Comparison of ENCODE assay signal across 30 mouse cellular contexts in genomic region chr17:88583411-88583810, GRCm38 (mm10). TPM values are rescaled to one million over a fixed set of nuclear protein-coding genes. Genes with fewer than 3 reads are reported as not detected.
A peak's percentile ranks its signal among the peaks of the same experiment; 100 is the strongest.
DNase-seq lines count a peak whose midpoint lies in the region; ATAC-seq and TF ChIP-seq lines count a peak whose summit lies in the region.
"Had no signal": no experiment of that assay in that cellular context is flagged by ENCODE, and none has a peak within 500 bp of the region (broad histone marks: within the 10 kb centered on the region; RNA-seq: fewer than 3 reads in every experiment).

No protein-coding gene starts in this region.

- no peak overlapping the region for H3K27ac ChIP-seq in intestine, embryonic 14.5 days (ENCODE audit: low read depth)
- H3K27ac ChIP-seq in intestine, postnatal 0 days (ENCODE audit: low read depth, low read length): no peak overlapping the region
- H3K27ac ChIP-seq in midbrain, embryonic 11.5 days (ENCODE audit: low read depth, low read length): no peak overlapping the region
- no peak overlapping the region for H3K27ac ChIP-seq in midbrain, embryonic 15.5 days
- no peak overlapping the region for H3K27ac ChIP-seq in hindbrain, embryonic 11.5 days (ENCODE audit: low read depth, low read length)
- H3K27ac ChIP-seq: heart, adult 2 months; hindbrain, embryonic 14.5 days; kidney, postnatal 0 days; limb, embryonic 13.5 days; liver, embryonic 12.5 days had no signal

- peaks cover 11% of the 10 kb centered on the region for H3K4me1 ChIP-seq in intestine, embryonic 14.5 days (replicated peaks; ENCODE audit: control insufficient read depth, insufficient read depth, low read length)
- no peaks in the 10 kb centered on the region for H3K4me1 ChIP-seq in intestine, postnatal 0 days (replicated peaks; ENCODE audit: control insufficient read depth, insufficient read depth, low read length)
- no peaks in the 10 kb centered on the region for H3K4me1 ChIP-seq in midbrain, embryonic 11.5 days (ENCODE audit: control insufficient read depth, insufficient read depth, low read length)
- 0 out of 2 replicates have a peak, but pooled peaks cover 3% of the 10 kb centered on the region for H3K4me1 ChIP-seq in midbrain, embryonic 15.5 days
- H3K4me1 ChIP-seq in hindbrain, embryonic 11.5 days (replicated peaks; ENCODE audit: control insufficient read depth, insufficient read depth, low read length): no peaks in the 10 kb centered on the region
- H3K4me1 ChIP-seq: heart, embryonic 12.5 days; limb, embryonic 13.5 days; liver, embryonic 12.5 days had no signal

- WGBS in intestine, embryonic 14.5 days: 64% methylated on average over 8 of the region's 8 CpGs
- WGBS in intestine, postnatal 0 days: 48% methylated on average over 8 of the region's 8 CpGs
- 87% methylated on average over 8 of the region's 8 CpGs for whole genome bisulfite sequencing in midbrain, embryonic 11.5 days
- WGBS in midbrain, embryonic 15.5 days: 87% methylated on average over 8 of the region's 8 CpGs
- 89% methylated on average over 8 of the region's 8 CpGs for WGBS in hindbrain, embryonic 11.5 days

- DNase-seq in intestine, embryonic 14.5 days (ENCODE audit: low spot score): no peak
- DNase-seq in midbrain, embryonic 11.5 days (ENCODE audit: low spot score, missing footprints): peak; percentile 44
- peak; percentile 31 for DNase-seq in lung, postnatal 36 days
- DNase-seq in kidney, postnatal 10 days: no peak
- DNase-seq in layer of hippocampus, adult 11-12 months (ENCODE audit: low spot score): no peak
- DNase-seq in hindbrain, embryonic 11.5 days (ENCODE audit: low spot score): no peak
- DNase-seq: adrenal gland, adult 2 months; adrenal gland, postnatal 36 days; cerebellum, adult 2 months; cerebellum, postnatal 14 days; forebrain, postnatal 0 days; heart, adult 2 months; heart, postnatal 4 days; kidney, adult 8-10 months; right cerebral cortex, postnatal 25 days; spleen, adult 18-20 months; thymus, adult 18-20 months; thymus, postnatal 36 days had no signal

- no peak for TF ChIP-seq CTCF in intestine, postnatal 0 days (IDR thresholded peaks at IDR 0.05; ENCODE audit: low read depth)

- H3K27me3 ChIP-seq in intestine, embryonic 14.5 days (replicated peaks; ENCODE audit: control insufficient read depth, insufficient read depth, low read length): no peaks in the 10 kb centered on the region
- no peaks in the 10 kb centered on the region for H3K27me3 ChIP-seq in intestine, postnatal 0 days (replicated peaks; ENCODE audit: control insufficient read depth, insufficient read depth, low read length)
- no peaks in the 10 kb centered on the region for H3K27me3 ChIP-seq in midbrain, embryonic 11.5 days (ENCODE audit: control insufficient read depth, insufficient read depth, low read length)
- no peaks in the 10 kb centered on the region for H3K27me3 ChIP-seq in midbrain, embryonic 15.5 days (replicated peaks)
- no peaks in the 10 kb centered on the region for H3K27me3 ChIP-seq in hindbrain, embryonic 11.5 days (ENCODE audit: control insufficient read depth, insufficient read depth, low read length)
- H3K27me3 ChIP-seq: CH12.LX; heart, embryonic 12.5 days; limb, embryonic 13.5 days; liver, embryonic 12.5 days; megakaryocyte, embryonic 14.5 days had no signal

- no peaks in the 10 kb centered on the region for H3K9me3 ChIP-seq in intestine, embryonic 14.5 days (ENCODE audit: control insufficient read depth, low read length)
- no peaks in the 10 kb centered on the region for H3K9me3 ChIP-seq in intestine, postnatal 0 days (ENCODE audit: control insufficient read depth)
- no peaks in the 10 kb centered on the region for H3K9me3 ChIP-seq in midbrain, embryonic 11.5 days (ENCODE audit: control insufficient read depth, low read length)
- H3K9me3 ChIP-seq in midbrain, embryonic 15.5 days: no peaks in the 10 kb centered on the region
- H3K9me3 ChIP-seq in hindbrain, embryonic 11.5 days (ENCODE audit: control insufficient read depth, low read length): no peaks in the 10 kb centered on the region
- H3K9me3 ChIP-seq: heart, embryonic 12.5 days; limb, embryonic 13.5 days; liver, embryonic 12.5 days; megakaryocyte, embryonic 14.5 days had no signal

- no peak overlapping the region for H3K4me3 ChIP-seq in intestine, embryonic 14.5 days (ENCODE audit: low read depth, low read length)
- H3K4me3 ChIP-seq in intestine, postnatal 0 days (ENCODE audit: low read depth, low read length): no peak overlapping the region
- no peak overlapping the region for H3K4me3 ChIP-seq in midbrain, embryonic 11.5 days (ENCODE audit: low read depth, low read length)
- no peak overlapping the region for H3K4me3 ChIP-seq in midbrain, embryonic 15.5 days
- no peak overlapping the region for H3K4me3 ChIP-seq in hindbrain, embryonic 11.5 days (ENCODE audit: low read depth, low read length)
- H3K4me3 ChIP-seq: erythroblast, embryonic 14.5 days; heart, adult 2 months; heart, embryonic 12.5 days; limb, embryonic 13.5 days; liver, embryonic 12.5 days; megakaryocyte, embryonic 14.5 days had no signal

- peak; percentile 56 for ATAC-seq in intestine, embryonic 14.5 days (replicated peaks; ENCODE audit: low FRiP score, low TSS enrichment, low read depth)
- ATAC-seq in intestine, postnatal 0 days: no peak
- ATAC-seq in midbrain, embryonic 11.5 days (ENCODE audit: low FRiP score): no peak
- ATAC-seq in midbrain, embryonic 15.5 days (replicated peaks): no peak
- ATAC-seq in hindbrain, embryonic 11.5 days (ENCODE audit: low FRiP score): no peak
- ATAC-seq: activated CD4-positive, CD25-positive, alpha-beta regulatory T cell, adult 4 months; forebrain, postnatal 0 days; liver, embryonic 12.5 days; midbrain, embryonic 16.5 days had no signal

- no peak overlapping the region for H3K9ac ChIP-seq in intestine, embryonic 14.5 days (ENCODE audit: low read length)
- H3K9ac ChIP-seq in intestine, postnatal 0 days (ENCODE audit: low read depth, low read length): no peak overlapping the region
- no peak overlapping the region for H3K9ac ChIP-seq in midbrain, embryonic 11.5 days (ENCODE audit: low read length)
- H3K9ac ChIP-seq in midbrain, embryonic 15.5 days: no peak overlapping the region
- H3K9ac ChIP-seq in hindbrain, embryonic 11.5 days (ENCODE audit: low read depth, low read length): no peak overlapping the region
- H3K9ac ChIP-seq: forebrain, postnatal 0 days; heart, embryonic 12.5 days; hindbrain, embryonic 14.5 days; limb, embryonic 13.5 days; liver, embryonic 12.5 days had no signal

- no peak overlapping the region for H3K4me2 ChIP-seq in intestine, embryonic 14.5 days (ENCODE audit: low read length)
- H3K4me2 ChIP-seq in intestine, postnatal 0 days (replicated peaks; ENCODE audit: low read depth): no peak overlapping the region
- no peak overlapping the region for H3K4me2 ChIP-seq in midbrain, embryonic 11.5 days
- no peak overlapping the region for H3K4me2 ChIP-seq in midbrain, embryonic 15.5 days
- no peak overlapping the region for H3K4me2 ChIP-seq in hindbrain, embryonic 11.5 days (replicated peaks; ENCODE audit: low read depth, low read length)
- H3K4me2 ChIP-seq: heart, embryonic 12.5 days; hindbrain, embryonic 14.5 days; limb, embryonic 13.5 days; liver, embryonic 12.5 days had no signal

- H3K36me3 ChIP-seq in intestine, embryonic 14.5 days (ENCODE audit: control insufficient read depth, insufficient read depth, low read length): peaks cover 68% of the 10 kb centered on the region
- peaks cover 67% of the 10 kb centered on the region for H3K36me3 ChIP-seq in intestine, postnatal 0 days (ENCODE audit: control insufficient read depth, insufficient read depth)
- peaks cover 12% of the 10 kb centered on the region for H3K36me3 ChIP-seq in midbrain, embryonic 11.5 days (ENCODE audit: control insufficient read depth, insufficient read depth, low read length)
- peaks cover 42% of the 10 kb centered on the region for H3K36me3 ChIP-seq in midbrain, embryonic 15.5 days (replicated peaks)
- 0 out of 2 replicates have a peak, but pooled peaks cover 8% of the 10 kb centered on the region for H3K36me3 ChIP-seq in hindbrain, embryonic 11.5 days (ENCODE audit: control insufficient read depth, insufficient read depth, low read length)

RNA-seq across cellular contexts. Expression of gene Ston1, which starts 14.1 kb away (rescaled TPM):
- polyA plus RNA-seq in intestine, embryonic 14.5 days (2014; fragmentation: Nextera tagmentation; extraction: Ambion mirVana): 9.9 and 10.7 TPM in 2 replicates
- 3.7 and 3.9 TPM in 2 replicates for polyA plus RNA-seq in intestine, postnatal 0 days (2015; fragmentation: Nextera tagmentation; extraction: Ambion mirVana)
- polyA plus RNA-seq in midbrain, embryonic 11.5 days (2014; fragmentation: Nextera tagmentation; extraction: Ambion mirVana): 2.7 and 2.9 TPM in 2 replicates
- polyA plus RNA-seq in midbrain, embryonic 15.5 days (2015; fragmentation: Nextera tagmentation; extraction: Ambion mirVana): 2.1 and 2.2 TPM in 2 replicates
- 4.8 and 7.2 TPM in 2 replicates for polyA plus RNA-seq in hindbrain, embryonic 11.5 days (2014; fragmentation: Nextera tagmentation; extraction: Ambion mirVana)
- polyA plus RNA-seq: erythroblast, embryonic 14.5 days had no signal

RNA-seq across cellular contexts. Expression of gene Ppp1r21, which starts 53.5 kb away (rescaled TPM):
- 29.5 and 30.1 TPM in 2 replicates for polyA plus RNA-seq in intestine, embryonic 14.5 days (2014; fragmentation: Nextera tagmentation; extraction: Ambion mirVana)
- 25.8 and 27.2 TPM in 2 replicates for polyA plus RNA-seq in intestine, postnatal 0 days (2015; fragmentation: Nextera tagmentation; extraction: Ambion mirVana)
- polyA plus RNA-seq in midbrain, embryonic 11.5 days (2014; fragmentation: Nextera tagmentation; extraction: Ambion mirVana): 22.7 and 24.0 TPM in 2 replicates
- polyA plus RNA-seq in midbrain, embryonic 15.5 days (2015; fragmentation: Nextera tagmentation; extraction: Ambion mirVana): 38.3 and 38.5 TPM in 2 replicates
- polyA plus RNA-seq in hindbrain, embryonic 11.5 days (2014; fragmentation: Nextera tagmentation; extraction: Ambion mirVana): 25.4 and 28.6 TPM in 2 replicates

Comparison
In these comparisons a context has a peak if more than half of its experiments do, and no peak if none do; other contexts are left out.
1. DNase-seq: peak in midbrain, embryonic 11.5 days (single experiment) and lung, postnatal 36 days (single experiment); none in intestine, embryonic 14.5 days (single experiment), kidney, postnatal 10 days (single experiment), layer of hippocampus, adult 11-12 months (single experiment) and hindbrain, embryonic 11.5 days (single experiment).